Mouse (Mus musculus): ENCODE measurements around the gene Capzb. TPM values are rescaled to one million over a fixed set of nuclear protein-coding genes. Genes with fewer than 3 reads are reported as not detected.

Capzb gene
- polyA plus RNA-seq, 1 experiment: 172 TPM

DNA sequence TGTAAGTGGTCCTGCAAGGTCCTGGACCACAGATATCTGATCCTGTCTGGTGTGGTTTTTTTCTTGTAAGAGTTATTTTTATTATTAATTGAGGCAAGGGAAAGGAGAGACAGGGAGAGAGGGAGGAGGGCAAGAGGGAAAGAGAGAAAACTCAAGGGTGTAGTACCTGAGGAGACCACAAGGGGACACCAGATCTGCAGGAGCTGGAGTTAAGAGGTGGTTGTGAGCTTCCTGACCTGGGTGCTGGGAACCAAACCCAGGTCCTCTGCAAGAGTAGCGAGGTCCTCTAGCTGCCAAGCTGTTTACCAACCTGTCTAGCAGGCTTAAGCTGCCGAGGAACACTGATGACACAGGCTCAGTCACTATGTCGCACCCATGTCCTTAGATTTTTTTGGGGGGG lies 14.8 kb upstream of the Capzb start:
- DNase-seq: no peak
- 93% methylated on average over 3 of the region's 3 CpGs for WGBS
- H3K4me1 ChIP-seq (ENCODE audit: control insufficient read depth, insufficient read depth, low read length): peaks cover 5% of the 10 kb centered on the region; the same call in 1 of the 2 replicates
- H3K4me3 ChIP-seq (replicated peaks; ENCODE audit: extremely low read depth, low read depth, low read length): no peak overlapping the region
- TF ChIP-seq POLR2A (IDR thresholded peaks at IDR 0.05; ENCODE audit: borderline replicate concordance, extremely low read depth, low read depth, low read length) (no peak), CTCF (IDR thresholded peaks at IDR 0.05; ENCODE audit: insufficient read depth, low read length) (peak; percentile 31; the same call in 1 of the 2 replicates)

DNA sequence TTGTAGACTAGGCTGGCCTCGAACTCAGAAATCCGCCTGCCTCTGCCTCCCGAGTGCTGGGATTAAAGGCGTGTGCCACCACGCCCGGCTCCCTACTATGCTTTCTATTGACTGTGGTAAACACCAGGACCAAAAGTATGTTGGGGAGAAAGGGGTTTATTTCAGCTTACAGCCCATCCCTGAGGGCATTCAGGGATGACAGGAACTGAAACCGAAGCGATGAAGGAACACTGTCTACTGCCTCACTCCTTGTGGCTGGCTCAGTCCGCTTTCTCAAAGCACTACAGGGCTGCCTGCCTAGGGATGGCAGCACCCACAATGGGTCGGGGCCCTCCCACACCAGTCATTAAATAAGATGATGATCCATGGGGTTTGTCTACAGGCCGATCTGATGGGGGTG lies 14.3 kb upstream of the Capzb start:
- Histone ChIP-seq H3K4me3 (replicated peaks; ENCODE audit: extremely low read depth, low read depth, low read length) (no peak overlapping the region), H3K4me1 (ENCODE audit: control insufficient read depth, insufficient read depth, low read length) (peaks cover 5% of the 10 kb centered on the region; the same call in 1 of the 2 replicates)
- no peak for DNase-seq
- WGBS: 95% methylated on average over 11 of the region's 11 CpGs
- TF ChIP-seq CTCF (IDR thresholded peaks at IDR 0.05; ENCODE audit: insufficient read depth, low read length) (no peak), POLR2A (IDR thresholded peaks at IDR 0.05; ENCODE audit: borderline replicate concordance, extremely low read depth, low read depth, low read length) (no peak)

DNA sequence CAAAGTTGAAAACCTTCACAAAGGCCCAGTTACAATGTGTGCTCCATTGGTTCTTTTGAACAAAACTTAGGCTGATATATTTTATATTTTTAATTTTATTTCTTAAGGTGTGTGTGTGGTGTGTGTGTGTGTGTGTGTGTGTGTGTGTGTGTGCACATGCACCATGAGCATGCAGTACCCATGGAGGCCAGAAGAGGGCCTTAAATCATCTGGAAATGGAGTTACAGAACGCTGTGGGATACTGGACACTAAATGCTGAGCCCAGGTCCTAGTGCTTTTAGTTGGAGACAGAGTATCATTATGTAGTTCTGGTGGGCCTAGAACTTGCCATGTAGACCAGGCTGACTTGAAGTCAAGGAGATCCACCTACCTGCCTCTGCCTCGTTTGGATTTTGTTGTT lies 13.5 kb upstream of the Capzb start:
- WGBS: 77% methylated on average over 2 of the region's 2 CpGs
- TF ChIP-seq CTCF (IDR thresholded peaks at IDR 0.05; ENCODE audit: insufficient read depth, low read length) (no peak), POLR2A (IDR thresholded peaks at IDR 0.05; ENCODE audit: borderline replicate concordance, extremely low read depth, low read depth, low read length) (no peak)
- Histone ChIP-seq H3K4me3 (replicated peaks; ENCODE audit: extremely low read depth, low read depth, low read length) (no peak overlapping the region), H3K4me1 (ENCODE audit: control insufficient read depth, insufficient read depth, low read length) (peaks cover 5% of the 10 kb centered on the region; the same call in 1 of the 2 replicates)
- no peak for DNase-seq

DNA sequence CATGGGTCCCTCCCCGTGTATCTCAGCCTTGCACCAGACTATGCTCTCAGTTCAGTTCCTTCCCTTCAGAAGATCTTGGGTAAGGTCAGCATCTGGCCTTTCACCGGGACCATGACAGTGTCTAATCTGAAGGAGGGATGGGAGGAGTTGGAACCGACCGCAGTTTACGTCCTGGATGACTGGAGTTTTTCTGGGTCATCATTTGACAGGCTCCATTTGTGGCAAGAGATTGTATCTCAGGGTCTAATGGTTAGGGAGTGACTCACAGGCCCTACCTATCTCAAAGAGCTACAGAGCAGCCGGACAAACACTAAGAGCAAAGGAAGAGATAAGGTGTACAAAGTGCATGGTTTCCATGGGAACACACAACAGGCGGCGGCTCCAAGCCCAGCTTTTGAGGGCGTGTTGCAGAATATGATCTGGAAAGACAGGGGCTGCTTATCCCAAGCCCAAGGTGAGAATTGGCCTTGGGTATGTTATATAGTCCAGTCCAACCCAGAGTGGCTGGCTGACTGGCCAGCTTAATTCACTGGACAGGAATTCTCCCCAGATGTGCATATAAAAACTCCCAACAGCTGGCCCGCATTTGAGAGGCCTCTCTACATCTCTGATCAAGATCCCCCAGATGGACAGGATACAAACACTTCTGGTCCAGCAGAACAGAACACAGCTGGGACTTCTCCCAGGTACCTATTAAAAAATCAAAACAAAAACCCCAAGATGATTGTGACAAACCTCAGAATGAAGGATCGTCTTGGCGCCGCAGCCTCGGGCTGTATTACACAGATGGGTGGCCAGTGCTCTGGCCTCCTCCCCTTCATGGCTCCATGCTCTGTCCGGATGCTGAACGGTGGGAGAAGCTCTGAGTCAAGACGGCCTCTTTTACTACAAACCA lies 12.7 kb upstream of the Capzb start:
- 42% methylated on average over 17 of the region's 17 CpGs for WGBS
- peaks cover 3% of the 10 kb centered on the region; the same call in 1 of the 2 replicates for H3K4me1 ChIP-seq (ENCODE audit: control insufficient read depth, insufficient read depth, low read length)
- no peak for TF ChIP-seq CTCF (IDR thresholded peaks at IDR 0.05; ENCODE audit: insufficient read depth, low read length)
- no peak for TF ChIP-seq POLR2A (IDR thresholded peaks at IDR 0.05; ENCODE audit: borderline replicate concordance, extremely low read depth, low read depth, low read length)
- no peak for DNase-seq
- no peak overlapping the region for H3K4me3 ChIP-seq (replicated peaks; ENCODE audit: extremely low read depth, low read depth, low read length)

DNA sequence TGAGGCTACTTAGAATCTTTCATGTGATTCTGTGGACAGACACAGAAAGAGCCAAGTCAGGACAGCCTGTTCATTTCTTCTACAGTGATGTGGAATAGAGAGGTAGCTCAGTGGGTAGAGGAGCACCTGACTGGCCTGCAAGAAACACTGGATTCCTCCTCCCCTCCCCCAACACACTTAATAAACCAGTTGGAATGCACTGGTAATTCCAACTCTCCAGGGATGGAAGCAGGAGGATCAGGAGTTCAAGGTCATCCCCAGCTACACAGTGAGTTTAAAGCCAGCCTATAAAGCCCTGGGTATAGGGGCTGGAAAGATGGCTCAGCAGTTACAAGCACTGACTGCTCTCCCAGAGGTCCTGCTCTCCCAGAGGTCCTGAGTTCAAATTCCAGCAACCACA lies 10.2 kb upstream of the Capzb start:
- H3K4me1 ChIP-seq (ENCODE audit: control insufficient read depth, insufficient read depth, low read length): no peaks in the 10 kb centered on the region
- no peak for DNase-seq
- no peak for TF ChIP-seq CTCF (IDR thresholded peaks at IDR 0.05; ENCODE audit: insufficient read depth, low read length)
- TF ChIP-seq POLR2A (IDR thresholded peaks at IDR 0.05; ENCODE audit: borderline replicate concordance, extremely low read depth, low read depth, low read length): no peak
- no peak overlapping the region for H3K4me3 ChIP-seq (replicated peaks; ENCODE audit: extremely low read depth, low read depth, low read length)

DNA sequence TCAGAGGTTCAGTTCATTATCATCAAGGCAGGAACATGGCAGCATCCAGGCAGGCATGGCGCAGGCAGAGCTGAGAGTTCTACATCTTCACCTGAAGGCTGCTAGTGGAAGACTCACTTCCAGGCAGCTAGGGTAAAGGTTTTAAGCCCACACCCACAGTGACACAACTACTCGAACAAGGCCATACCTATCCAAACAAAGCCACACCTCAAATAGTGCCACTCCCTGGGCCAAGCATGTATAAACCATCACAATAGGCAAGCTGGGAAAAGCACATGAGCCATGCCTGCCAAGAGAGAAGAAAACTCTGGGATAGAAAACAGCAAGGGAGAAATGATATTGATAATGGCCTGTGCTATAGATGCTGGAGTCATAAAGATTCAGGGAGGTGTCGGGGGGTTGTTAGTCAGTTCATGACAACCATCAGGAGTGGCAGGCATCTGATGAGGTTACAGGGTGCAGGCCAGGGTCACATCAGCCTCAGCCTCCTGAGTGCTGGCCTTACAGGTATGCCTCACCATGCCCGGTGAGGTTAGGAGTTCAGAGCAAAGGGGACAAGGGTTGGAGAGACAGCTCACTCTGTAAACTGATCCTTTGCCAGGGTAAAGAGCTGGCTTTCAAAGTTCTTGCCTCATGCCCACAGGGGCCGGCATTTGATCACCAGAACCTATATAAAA lies 6.8 kb upstream of the Capzb start:
- TF ChIP-seq POLR2A (IDR thresholded peaks at IDR 0.05; ENCODE audit: borderline replicate concordance, extremely low read depth, low read depth, low read length): no peak
- TF ChIP-seq CTCF (IDR thresholded peaks at IDR 0.05; ENCODE audit: insufficient read depth, low read length): no peak
- 78% methylated on average over 5 of the region's 5 CpGs for WGBS
- Histone ChIP-seq H3K4me3 (replicated peaks; ENCODE audit: extremely low read depth, low read depth, low read length) (no peak overlapping the region), H3K4me1 (ENCODE audit: control insufficient read depth, insufficient read depth, low read length) (no peaks in the 10 kb centered on the region)
- no peak for DNase-seq

DNA sequence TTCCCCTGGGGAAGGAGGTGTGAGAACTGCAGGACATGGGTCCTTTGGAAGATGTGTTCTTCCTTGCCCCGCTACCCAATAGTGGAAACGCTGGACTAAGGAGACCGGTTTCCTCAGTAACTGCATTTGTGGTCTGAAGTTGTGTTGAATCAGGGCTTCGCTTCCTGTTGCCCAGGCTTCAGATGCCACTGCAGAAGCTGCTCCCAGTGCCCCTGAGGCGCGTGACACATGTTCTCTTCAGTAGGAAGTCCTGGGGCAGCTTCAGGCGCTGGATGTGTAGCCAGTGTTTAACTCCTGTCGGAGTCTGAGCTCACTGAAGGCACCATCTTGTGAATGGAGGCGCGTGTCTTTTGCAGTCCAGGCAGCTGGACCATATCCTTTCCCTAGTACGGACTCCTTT lies 4.8 kb upstream of the Capzb start:
- TF ChIP-seq CTCF (IDR thresholded peaks at IDR 0.05; ENCODE audit: insufficient read depth, low read length) (no peak), POLR2A (IDR thresholded peaks at IDR 0.05; ENCODE audit: borderline replicate concordance, extremely low read depth, low read depth, low read length) (0 out of 2 replicates have a peak, but pooled peaks have one; percentile 14)
- 61% methylated on average over 11 of the region's 11 CpGs for WGBS
- Histone ChIP-seq H3K4me1 (ENCODE audit: control insufficient read depth, insufficient read depth, low read length) (peaks cover 6% of the 10 kb centered on the region), H3K4me3 (replicated peaks; ENCODE audit: extremely low read depth, low read depth, low read length) (no peak overlapping the region)
- DNase-seq: no peak

DNA sequence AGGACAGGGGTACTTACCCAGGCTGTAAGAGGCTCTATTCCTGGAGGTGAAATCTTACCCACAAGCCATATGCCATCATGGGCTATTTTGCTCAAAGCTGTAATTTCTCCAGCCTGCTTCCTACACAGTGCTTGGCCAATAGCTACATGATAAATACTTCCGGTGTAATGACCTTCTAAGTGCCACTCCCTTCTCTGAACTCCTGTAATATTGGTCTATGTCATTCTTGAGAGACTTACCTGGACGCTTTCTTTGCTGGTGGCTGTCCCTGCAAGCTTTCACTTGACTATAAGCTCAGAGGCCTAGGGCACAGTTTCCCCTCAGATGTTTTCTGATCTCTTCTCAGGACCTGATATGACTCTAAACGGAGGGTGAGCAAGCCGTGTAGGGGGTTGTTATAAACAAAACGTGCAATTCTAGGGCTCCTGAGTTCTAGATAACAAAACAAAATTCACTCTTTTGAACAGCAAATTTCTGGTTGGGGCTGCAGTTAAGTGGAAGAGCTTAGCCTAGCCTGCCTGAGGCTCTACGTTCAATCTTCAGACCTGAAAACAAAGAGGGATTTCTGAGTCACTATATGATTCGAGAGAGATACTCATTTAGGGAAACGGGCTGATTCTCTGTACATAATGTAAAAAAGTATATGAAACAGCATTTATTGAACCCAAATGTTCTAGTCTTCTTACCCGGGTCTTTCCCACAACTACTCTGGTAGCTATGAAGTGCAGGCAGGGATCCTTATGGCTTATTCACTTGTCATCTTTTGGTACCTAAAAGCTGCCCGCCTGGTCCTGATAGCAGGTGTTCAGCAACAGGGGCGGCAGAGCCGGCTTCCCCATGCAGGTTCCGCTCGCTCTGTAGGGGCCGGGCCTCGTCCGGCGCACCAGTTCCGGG lies 847 bp upstream of the Capzb start:
- Histone ChIP-seq H3K4me3 (replicated peaks; ENCODE audit: extremely low read depth, low read depth, low read length) (peak overlapping the region; percentile 99), H3K4me1 (ENCODE audit: control insufficient read depth, insufficient read depth, low read length) (peaks cover 27% of the 10 kb centered on the region)
- TF ChIP-seq POLR2A (IDR thresholded peaks at IDR 0.05; ENCODE audit: borderline replicate concordance, extremely low read depth, low read depth, low read length) (no peak), CTCF (IDR thresholded peaks at IDR 0.05; ENCODE audit: insufficient read depth, low read length) (no peak)
- DNase-seq: no peak
- 6% methylated on average over 19 of the region's 19 CpGs for WGBS

Data from lung, adult 2 months (tissue).